Mouse (Mus musculus) left cerebral cortex, postnatal 10 days (tissue): ENCODE measurements at regions not wholly inside any gene's neighbourhood (a gene's known extent, or its start where the extent isn't known, plus 50 kb on each side); places are given as distances from the start of the nearest gene placed in this dataset.
A peak's percentile ranks its signal among the peaks of the same experiment; 100 is the strongest.
"Not testable (repeated sequence)": the region's sequence is repeated elsewhere in the genome, so short reads cannot be mapped to it uniquely, and the experiment has no call there.

ENCODE experiments used
- DNase-seq, 2 experiments: peaks; one replicate each; pipeline ENCODE4 v3.0.0; 2021 to 2022; ENCODE audit warnings: low spot score in 2 of 2, mixed read lengths in 1 of 2; ENCODE audit errors: extremely low spot score in 1 of 2
- intact Hi-C: fragments of 180-260 bp; cut with DNase I; formaldehyde crosslinking; loops from one replicate; pipeline ENCODE4 v1.15.1; 2025

GRCm38 (mm10) chr12:22951956-22952355 is 828.1 kb downstream of the Gm10330 start:
- peak; percentile 8 to 19 for DNase-seq
- intact Hi-C loops = not testable (repeated sequence)

GRCm38 (mm10) chr12:22906156-22906555 is 873.9 kb downstream of the Gm10330 start:
- peak in 1 of 2 experiments; percentile 27 for DNase-seq
- intact Hi-C loops = not testable (repeated sequence)
